Comparison of ENCODE assay signal across 8 mouse cellular contexts in the genomic region with DNA sequence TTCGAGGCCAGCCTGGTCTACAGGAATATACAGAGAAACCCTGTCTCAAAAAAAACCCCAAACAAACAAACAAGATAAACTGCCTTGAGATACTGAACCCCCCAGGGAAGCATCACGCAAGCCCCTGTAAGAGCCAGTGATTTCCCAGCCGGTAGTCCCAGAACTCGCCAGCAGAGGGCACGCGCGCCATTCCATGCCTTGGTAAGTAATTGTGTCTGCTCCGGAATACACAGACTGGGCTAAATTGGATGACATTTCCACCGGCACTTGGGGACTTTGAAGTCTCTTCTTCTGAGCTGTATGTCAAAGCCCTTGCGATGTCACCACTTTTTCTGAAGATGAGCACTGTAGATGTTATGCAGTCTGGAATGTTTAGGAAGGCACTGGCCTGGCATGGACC. TPM values are rescaled to one million over a fixed set of nuclear protein-coding genes. Genes with fewer than 3 reads are reported as not detected.
DNase-seq lines count a peak whose midpoint lies in the region; ATAC-seq lines count a peak whose summit lies in the region.

No protein-coding gene starts in this region.

- peaks cover 40% of the 10 kb centered on the region for H3K36me3 ChIP-seq in hindbrain, embryonic 13.5 days

- no peaks in the 10 kb centered on the region for H3K27me3 ChIP-seq in hindbrain, embryonic 13.5 days

- no peaks in the 10 kb centered on the region for H3K4me1 ChIP-seq in hindbrain, embryonic 13.5 days (replicated peaks)

- no peak overlapping the region for H3K9ac ChIP-seq in hindbrain, embryonic 13.5 days

- H3K4me2 ChIP-seq in hindbrain, embryonic 13.5 days, result no peak overlapping the region

- under 1% methylated on average over 10 of the region's 10 CpGs for whole genome bisulfite sequencing in hindbrain, embryonic 13.5 days

- DNase-seq in Muller cell, postnatal 12 days (ENCODE audit: inconsistent ontology term), result peak; percentile 87
- peak; percentile 89 for DNase-seq in cerebellum, adult 8-10 months
- peak; percentile 75 to 97 for DNase-seq in frontal cortex, adult 2 months (ENCODE audit: extremely low spot score in 1 of 2, low spot score in 1 of 2)
- DNase-seq in layer of hippocampus, postnatal 36 days, result peak; percentile 87 to 89
- DNase-seq in right cerebral cortex, adult 18-20 months, result peak; percentile 81
- peak; percentile 79 to 89 for DNase-seq in urinary bladder, adult 18-20 months (ENCODE audit: low spot score in 2 of 2)

- peak overlapping the region; percentile 42; the same call in 1 of the 2 replicates for H3K27ac ChIP-seq in hindbrain, embryonic 13.5 days

- no peaks in the 10 kb centered on the region for H3K9me3 ChIP-seq in hindbrain, embryonic 13.5 days

- H3K4me3 ChIP-seq in hindbrain, embryonic 13.5 days, result no peak overlapping the region

- ATAC-seq in hindbrain, embryonic 13.5 days (ENCODE audit: low FRiP score), result peak; percentile 19; the same call in 1 of the 2 replicates
- ATAC-seq in megakaryocyte, adult 5-6 weeks (ENCODE audit: poor library complexity, severe bottlenecking), result peak; percentile 56

RNA-seq across cellular contexts. Expression of gene Rcn3, which starts 12.2 kb away (rescaled TPM):
- polyA plus RNA-seq in frontal cortex, adult 2 months (2012; rRNA removed), result 13.4 and 16.9 TPM in 2 replicates
- 93.8 and 103 TPM in 2 replicates for polyA plus RNA-seq in hindbrain, embryonic 13.5 days (2015; fragmentation: Nextera tagmentation; extraction: Ambion mirVana)
- total RNA-seq in layer of hippocampus, postnatal 36 days (2021), result 1 to 10 TPM; 6.2 to 6.9 TPM
- 4.5 and 5.8 TPM in 2 replicates for total RNA-seq in megakaryocyte, adult 5-6 weeks (2015)
- 7.8 and 18.1 TPM in 2 replicates for total RNA-seq in megakaryocyte, adult 5-6 weeks (2017)

RNA-seq across cellular contexts. Expression of gene Prrg2, which starts 17.4 kb away (rescaled TPM):
- 15.5 and 15.6 TPM in 2 replicates for polyA plus RNA-seq in frontal cortex, adult 2 months (2012; rRNA removed)
- polyA plus RNA-seq in hindbrain, embryonic 13.5 days (2015; fragmentation: Nextera tagmentation; extraction: Ambion mirVana), result 14.8 and 17.1 TPM in 2 replicates
- 1 to 10 TPM; 5.5 to 6.1 TPM for total RNA-seq in layer of hippocampus, postnatal 36 days (2021)
- total RNA-seq in megakaryocyte, adult 5-6 weeks (2015), result 6.6 and 8.9 TPM in 2 replicates
- total RNA-seq in megakaryocyte, adult 5-6 weeks (2017), result 5.4 TPM in 2 replicates

RNA-seq across cellular contexts. Expression of gene Nosip, which starts 17.6 kb away (rescaled TPM):
- polyA plus RNA-seq in frontal cortex, adult 2 months (2012; rRNA removed), result 81.7 and 86.5 TPM in 2 replicates
- 58.0 and 58.5 TPM in 2 replicates for polyA plus RNA-seq in hindbrain, embryonic 13.5 days (2015; fragmentation: Nextera tagmentation; extraction: Ambion mirVana)
- 10 to 100 TPM; 51.0 to 51.3 TPM for total RNA-seq in layer of hippocampus, postnatal 36 days (2021)
- 41.4 and 46.3 TPM in 2 replicates for total RNA-seq in megakaryocyte, adult 5-6 weeks (2015)
- 54.2 and 56.8 TPM in 2 replicates for total RNA-seq in megakaryocyte, adult 5-6 weeks (2017)

RNA-seq across cellular contexts. Expression of gene Fcgrt, which starts 23.8 kb away (rescaled TPM):
- 34.0 and 34.2 TPM in 2 replicates for polyA plus RNA-seq in frontal cortex, adult 2 months (2012; rRNA removed)
- 26.9 and 28.3 TPM in 2 replicates for polyA plus RNA-seq in hindbrain, embryonic 13.5 days (2015; fragmentation: Nextera tagmentation; extraction: Ambion mirVana)
- total RNA-seq in layer of hippocampus, postnatal 36 days (2021), result 10 to 100 TPM; 16.7 to 18.5 TPM
- 22.0 and 22.5 TPM in 2 replicates for total RNA-seq in megakaryocyte, adult 5-6 weeks (2015)
- 64.1 and 69.0 TPM in 2 replicates for total RNA-seq in megakaryocyte, adult 5-6 weeks (2017)

RNA-seq across cellular contexts. Expression of gene Prr12, which starts 27.2 kb away (rescaled TPM):
- 20.5 and 22.4 TPM in 2 replicates for polyA plus RNA-seq in frontal cortex, adult 2 months (2012; rRNA removed)
- polyA plus RNA-seq in hindbrain, embryonic 13.5 days (2015; fragmentation: Nextera tagmentation; extraction: Ambion mirVana), result 13.8 and 14.5 TPM in 2 replicates
- 10 to 100 TPM; 74.3 to 75.3 TPM for total RNA-seq in layer of hippocampus, postnatal 36 days (2021)
- 15.4 and 16.3 TPM in 2 replicates for total RNA-seq in megakaryocyte, adult 5-6 weeks (2015)
- total RNA-seq in megakaryocyte, adult 5-6 weeks (2017), result 1.9 and 3.0 TPM in 2 replicates
